Mouse (Mus musculus) olfactory bulb, adult 2 months (tissue): ENCODE measurements around the gene Med16. TPM values are rescaled to one million over a fixed set of nuclear protein-coding genes. Genes with fewer than 3 reads are reported as not detected.

Experiments used
- H3K27ac ChIP-seq: fragments of 200-500 bp; 2 replicates; pipeline ENCODE4 v1.5.1; 2012; ENCODE audit warnings: low read depth, low read length; ENCODE audit not compliant: insufficient read depth
- H3K4me1 ChIP-seq: fragments of 200-500 bp; 2 replicates; pipeline ENCODE4 v1.6.1; 2012; ENCODE audit warnings: low read length; ENCODE audit not compliant: control insufficient read depth, insufficient read depth
- H3K4me3 ChIP-seq: fragments of 200-500 bp; 2 replicates; pipeline ENCODE4 v1.5.1; 2012; ENCODE audit warnings: mild to moderate bottlenecking, low read depth, low read length, moderate library complexity; ENCODE audit not compliant: insufficient read depth
- CTCF ChIP-seq: fragments of 200-500 bp; IDR thresholded peaks from 2 replicates; pipeline ENCODE4 v1.5.1; 2012; ENCODE audit warnings: low read depth, mild to moderate bottlenecking, low read length, moderate library complexity; ENCODE audit not compliant: insufficient read depth
- POLR2A ChIP-seq: fragments of 200-500 bp; IDR thresholded peaks from 2 replicates; pipeline ENCODE4 v1.6.1; 2012; ENCODE audit warnings: mild to moderate bottlenecking, low read depth, low read length, moderate library complexity; ENCODE audit not compliant: insufficient read depth
- WGBS: fragments of 180-500 bp; shearing (Covaris S2); methylation state at CpG from one replicate; pipeline ENCODE4 v1.1.7; 2018; 5-methylcytosine and 5-hydroxymethylcytosine counted together
- polyA plus RNA-seq: library from polyadenylated mRNA; stranded (reverse); fragments of >200 nt; gene quantifications from 2 replicates; pipeline ENCODE4 v1.2.4, GENCODE M21; 2012; ENCODE audit warnings: low replicate concordance; ENCODE audit not compliant: missing spikeins, insufficient read depth, insufficient read length

Gene Med16
- polyA plus RNA-seq, 1 experiment, result not detected

- no peak overlapping the region for H3K27ac ChIP-seq
- WGBS, result 1% methylated on average over 10 of the region's 10 CpGs
- H3K4me1 ChIP-seq, result peaks cover 68% of the 10 kb centered on the region
- H3K4me3 ChIP-seq, result peak overlapping the region; percentile 83
- TF ChIP-seq POLR2A (no peak), CTCF (no peak)
These were observed 53.1 kb downstream of the Med16 start for GRCm38 (mm10) chr10:79855558-79856184.

- H3K4me3 ChIP-seq, result peak overlapping the region; percentile 83
These were observed 53.8 kb downstream of the Med16 start for GRCm38 (mm10) chr10:79854801-79855541.

GRCm38 (mm10) chr10:79853860-79854795 is 54.6 kb downstream of the Med16 start, which contains the start of gene Ptbp1:
TSS of gene Ptbp1 (plus strand) at chr10:79854427.
- Histone ChIP-seq H3K4me1 (peaks cover 56% of the 10 kb centered on the region), H3K4me3 (peak within 1 kb of the TSS; percentile 83), H3K27ac (peak within 1 kb of the TSS; percentile 96)
- under 1% methylated on average over 74 of the region's 75 CpGs for WGBS
- TF ChIP-seq POLR2A (peak; percentile 82), CTCF (no peak)

More at GRCm38 (mm10) chr10:79854801-79855541, 53.8 kb downstream of the Med16 start:
- TF ChIP-seq POLR2A, result no peak; the same call in 1 of the 2 replicates
- no peak for TF ChIP-seq CTCF
- WGBS, result under 1% methylated on average over 83 of the region's 83 CpGs
- Histone ChIP-seq H3K27ac (peak overlapping the region; percentile 96), H3K4me1 (peaks cover 62% of the 10 kb centered on the region)

GRCm38 (mm10) chr10:79853392-79853791 is 55.3 kb downstream of the Med16 start:
- Histone ChIP-seq H3K27ac (peak overlapping the region; percentile 87), H3K4me3 (peak overlapping the region; percentile 46), H3K4me1 (peaks cover 48% of the 10 kb centered on the region)
- WGBS, result 2% methylated on average over 15 of the region's 15 CpGs
- TF ChIP-seq POLR2A (no peak), CTCF (no peak)

- peaks cover 42% of the 10 kb centered on the region for H3K4me1 ChIP-seq
- H3K27ac ChIP-seq, result peak overlapping the region; percentile 87
- peak overlapping the region; percentile 46 for H3K4me3 ChIP-seq
- WGBS, result 26% methylated on average over 8 of the region's 8 CpGs
- no peak for TF ChIP-seq POLR2A
- TF ChIP-seq CTCF, result no peak
These were observed 55.9 kb downstream of the Med16 start for GRCm38 (mm10) chr10:79852827-79853226.

- Histone ChIP-seq H3K4me3 (no peak overlapping the region), H3K4me1 (peaks cover 37% of the 10 kb centered on the region)
- WGBS, result 34% methylated on average over 9 of the region's 9 CpGs
These were observed 56.5 kb downstream of the Med16 start for GRCm38 (mm10) chr10:79852107-79852789.

GRCm38 (mm10) chr10:79851653-79852052 is 57.1 kb downstream of the Med16 start:
- Histone ChIP-seq H3K4me3 (no peak overlapping the region), H3K4me1 (peaks cover 31% of the 10 kb centered on the region), H3K27ac (peak overlapping the region; percentile 87)
- 71% methylated on average over 3 of the region's 3 CpGs for WGBS
- TF ChIP-seq CTCF (no peak), POLR2A (no peak)

More at GRCm38 (mm10) chr10:79852107-79852789, 56.5 kb downstream of the Med16 start:
- no peak for TF ChIP-seq POLR2A
- TF ChIP-seq CTCF, result no peak
- peak overlapping the region; percentile 87 for H3K27ac ChIP-seq

GRCm38 (mm10) chr10:79849941-79850628 is 58.6 kb downstream of the Med16 start:
- peaks cover 21% of the 10 kb centered on the region for H3K4me1 ChIP-seq
- TF ChIP-seq POLR2A, result no peak
- TF ChIP-seq CTCF, result no peak
- WGBS, result 91% methylated on average over 8 of the region's 8 CpGs

More at GRCm38 (mm10) chr10:79849941-79850628, 58.6 kb downstream of the Med16 start:
- no peak overlapping the region for H3K27ac ChIP-seq
- H3K4me3 ChIP-seq, result no peak overlapping the region
